Mouse (Mus musculus) intestine, embryonic 15.5 days (tissue): ENCODE measurements around the gene Trappc3. TPM values are rescaled to one million over a fixed set of nuclear protein-coding genes. Genes with fewer than 3 reads are reported as not detected.
A peak's percentile ranks its signal among the peaks of the same experiment; 100 is the strongest.

Experiments used
- ATAC-seq: fragments of 200-750 bp; cut with Nextera tagmentation; 2 replicates; pipeline ENCODE4 v1.8.0; 2017; ENCODE audit warnings: moderate TSS enrichment, moderate library complexity
- H3K27ac ChIP-seq: fragments of 300-500 bp; sonication (generic); 2 replicates; pipeline ENCODE4 v1.5.1; 2015; ENCODE audit warnings: mild to moderate bottlenecking, inconsistent platforms
- H3K27me3 ChIP-seq: fragments of 300-500 bp; sonication (generic); replicated peaks from 2 replicates; pipeline ENCODE4 v1.6.1; 2015; ENCODE audit warnings: inconsistent platforms
- H3K36me3 ChIP-seq: fragments of 300-500 bp; sonication (generic); 2 replicates; pipeline ENCODE4 v1.6.1; 2015; ENCODE audit warnings: inconsistent platforms
- H3K4me1 ChIP-seq: fragments of 300-500 bp; sonication (generic); replicated peaks from 2 replicates; pipeline ENCODE4 v1.6.1; 2015; ENCODE audit warnings: inconsistent platforms
- H3K4me2 ChIP-seq: fragments of 300-500 bp; sonication (generic); replicated peaks from 2 replicates; pipeline ENCODE4 v1.6.1; 2015; ENCODE audit warnings: mild to moderate bottlenecking, inconsistent platforms
- H3K4me3 ChIP-seq: fragments of 300-500 bp; sonication (generic); replicated peaks from 2 replicates; pipeline ENCODE4 v1.5.1; 2015; ENCODE audit warnings: inconsistent platforms
- H3K9ac ChIP-seq: fragments of 300-500 bp; sonication (generic); 2 replicates; pipeline ENCODE4 v1.6.1; 2015; ENCODE audit warnings: inconsistent platforms
- H3K9me3 ChIP-seq: fragments of 300-500 bp; sonication (generic); 2 replicates; pipeline ENCODE4 v1.6.1; 2016; ENCODE audit warnings: inconsistent platforms
- WGBS: fragments of 180-500 bp; shearing (Covaris S2); methylation state at CpG from one replicate; pipeline ENCODE4 v1.1.7; 2015; 5-methylcytosine and 5-hydroxymethylcytosine counted together
- polyA plus RNA-seq: library from polyadenylated mRNA; unstranded; fragments of >200 nt; fragmentation: Nextera tagmentation; extraction: Ambion mirVana; gene quantifications from 2 replicates; pipeline ENCODE4 v1.2.1, GENCODE M21; 2015

Trappc3 gene
- polyA plus RNA-seq, 1 experiment from 2014 or later: 94.2 TPM

- Histone ChIP-seq H3K27ac (no peak overlapping the region), H3K4me3 (no peak overlapping the region), H3K9ac (no peak overlapping the region), H3K9me3 (no peaks in the 10 kb centered on the region), H3K36me3 (peaks cover 6% of the 10 kb centered on the region), H3K4me2 (no peak overlapping the region), H3K27me3 (no peaks in the 10 kb centered on the region), H3K4me1 (no peaks in the 10 kb centered on the region)
- 79% methylated on average over 3 of the region's 3 CpGs for WGBS
- ATAC-seq: no peak
Observed at GRCm38 (mm10) chr4:126269292-126269691, 7.2 kb downstream of the Trappc3 start.

DNA sequence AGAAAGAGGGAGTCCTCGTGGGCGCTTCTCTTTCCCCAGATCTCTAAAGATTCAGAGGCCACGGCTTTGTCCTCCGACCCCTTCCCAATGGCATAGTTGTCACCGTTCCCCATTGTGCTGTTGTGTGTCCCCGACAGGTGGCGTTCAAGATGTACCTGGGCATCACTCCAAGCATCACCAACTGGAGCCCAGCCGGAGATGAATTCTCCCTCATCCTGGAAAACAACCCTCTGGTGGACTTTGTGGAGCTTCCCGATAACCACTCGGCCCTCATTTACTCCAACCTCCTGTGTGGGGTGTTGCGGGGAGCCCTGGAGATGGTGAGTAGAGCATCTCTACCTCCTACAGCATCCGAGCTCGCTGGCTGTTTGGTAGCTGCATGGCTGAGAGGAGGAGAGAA is 11.6 kb downstream of the Trappc3 start:
- no peak overlapping the region for H3K4me3 ChIP-seq

GRCm38 (mm10) chr4:126275081-126275480 is 13.0 kb downstream of the Trappc3 start:
- Histone ChIP-seq H3K27ac (no peak overlapping the region), H3K9ac (no peak overlapping the region), H3K4me3 (no peak overlapping the region), H3K4me2 (no peak overlapping the region), H3K9me3 (no peaks in the 10 kb centered on the region), H3K4me1 (0 out of 2 replicates have a peak, but pooled peaks cover 2% of the 10 kb centered on the region), H3K27me3 (no peaks in the 10 kb centered on the region), H3K36me3 (peaks cover 6% of the 10 kb centered on the region)
- WGBS: 87% methylated on average over 4 of the region's 4 CpGs
- no peak for ATAC-seq

More for the DNA sequence above, 11.6 kb downstream of the Trappc3 start:
- WGBS: 85% methylated on average over 13 of the region's 13 CpGs
- no peaks in the 10 kb centered on the region for H3K9me3 ChIP-seq
- no peaks in the 10 kb centered on the region for H3K27me3 ChIP-seq
- peaks cover 6% of the 10 kb centered on the region for H3K36me3 ChIP-seq
- H3K4me1 ChIP-seq: 0 out of 2 replicates have a peak, but pooled peaks cover 2% of the 10 kb centered on the region
- ATAC-seq: no peak
- H3K9ac ChIP-seq: no peak overlapping the region
- H3K4me2 ChIP-seq: no peak overlapping the region
- H3K27ac ChIP-seq: no peak overlapping the region

- peak; percentile 37; the same call in 1 of the 2 replicates for ATAC-seq
- H3K9ac ChIP-seq: no peak overlapping the region
- H3K27me3 ChIP-seq: no peaks in the 10 kb centered on the region
- 0 out of 2 replicates have a peak, but pooled peaks cover 2% of the 10 kb centered on the region for H3K4me1 ChIP-seq
- WGBS: 68% methylated on average over 13 of the region's 13 CpGs
- no peak overlapping the region for H3K4me2 ChIP-seq
- peak overlapping the region; percentile 13; the same call in 1 of the 2 replicates for H3K27ac ChIP-seq
- no peak overlapping the region for H3K4me3 ChIP-seq
- H3K9me3 ChIP-seq: no peaks in the 10 kb centered on the region
- peaks cover 6% of the 10 kb centered on the region for H3K36me3 ChIP-seq
Observed at GRCm38 (mm10) chr4:126275681-126276131, 13.6 kb downstream of the Trappc3 start.

- H3K4me3 ChIP-seq: no peak overlapping the region
- H3K27me3 ChIP-seq: no peaks in the 10 kb centered on the region
- no peak overlapping the region for H3K27ac ChIP-seq
- peak overlapping the region; percentile 33 for H3K4me2 ChIP-seq
- H3K36me3 ChIP-seq: peaks cover 6% of the 10 kb centered on the region
- WGBS: 10% methylated on average over 13 of the region's 13 CpGs
- H3K4me1 ChIP-seq: 0 out of 2 replicates have a peak, but pooled peaks cover 2% of the 10 kb centered on the region
- H3K9ac ChIP-seq: no peak overlapping the region
- ATAC-seq: peak; percentile 57
- H3K9me3 ChIP-seq: no peaks in the 10 kb centered on the region
Observed at GRCm38 (mm10) chr4:126277906-126278564, 15.9 kb downstream of the Trappc3 start.

GRCm38 (mm10) chr4:126278565-126278915 is 16.4 kb downstream of the Trappc3 start:
- 0 out of 2 replicates have a peak, but pooled peaks cover 2% of the 10 kb centered on the region for H3K4me1 ChIP-seq
- no peak overlapping the region for H3K9ac ChIP-seq
- no peak overlapping the region for H3K27ac ChIP-seq
- H3K4me3 ChIP-seq: no peak overlapping the region
- H3K27me3 ChIP-seq: no peaks in the 10 kb centered on the region
- no peaks in the 10 kb centered on the region for H3K9me3 ChIP-seq
- WGBS: 45% methylated on average over 9 of the region's 9 CpGs
- 0 out of 2 replicates have a peak, but pooled peaks have one; percentile 7 for ATAC-seq
- no peak overlapping the region for H3K4me2 ChIP-seq
- peaks cover 6% of the 10 kb centered on the region; the same call in 1 of the 2 replicates for H3K36me3 ChIP-seq

DNA sequence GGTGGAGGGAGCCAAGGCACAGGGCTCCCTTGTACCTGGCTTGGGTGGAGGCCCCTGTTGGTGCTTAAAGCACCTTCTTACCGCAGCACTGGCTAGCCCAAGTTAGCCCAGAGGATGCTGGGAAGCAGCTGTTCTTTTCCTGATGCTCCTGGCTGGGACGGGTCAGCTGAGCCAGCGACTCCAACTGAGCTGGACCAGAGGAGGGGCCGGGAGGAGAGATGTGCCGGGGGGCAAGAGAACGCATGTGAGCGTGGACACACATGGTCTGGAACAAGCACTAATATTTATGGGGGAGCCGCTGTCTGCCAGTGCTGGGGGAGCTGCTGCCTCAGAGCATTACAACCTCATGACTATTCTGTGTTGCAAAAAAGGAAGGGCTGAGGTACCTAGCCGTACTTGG is 16.8 kb downstream of the Trappc3 start:
- Histone ChIP-seq H3K4me1 (0 out of 2 replicates have a peak, but pooled peaks cover 2% of the 10 kb centered on the region), H3K9ac (no peak overlapping the region), H3K27ac (no peak overlapping the region), H3K4me2 (no peak overlapping the region), H3K36me3 (peaks cover 2% of the 10 kb centered on the region; the same call in 1 of the 2 replicates), H3K4me3 (no peak overlapping the region), H3K27me3 (no peaks in the 10 kb centered on the region), H3K9me3 (no peaks in the 10 kb centered on the region)
- WGBS: 55% methylated on average over 9 of the region's 9 CpGs
- no peak for ATAC-seq

DNA sequence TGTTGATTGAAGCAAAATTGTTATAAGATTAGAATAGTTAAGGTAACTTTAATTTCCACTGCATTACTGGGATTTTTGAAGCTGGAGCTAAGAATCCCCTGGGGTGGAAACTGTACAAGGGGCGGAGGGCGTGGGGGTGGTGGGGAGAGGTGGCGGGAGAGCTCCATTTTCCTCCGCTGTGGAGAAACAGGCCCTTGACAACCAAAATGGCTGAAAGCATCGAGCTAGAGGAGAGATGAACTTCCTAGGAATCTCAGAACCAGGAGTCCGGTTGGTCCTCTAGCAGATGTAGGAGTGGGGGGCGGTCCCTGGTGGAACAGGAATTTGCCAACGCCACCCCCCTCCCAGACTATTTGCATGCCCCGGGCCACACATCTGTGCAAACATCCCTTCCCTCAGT is 19.6 kb downstream of the Trappc3 start:
- Histone ChIP-seq H3K4me3 (no peak overlapping the region), H3K9ac (no peak overlapping the region), H3K4me1 (peaks cover 9% of the 10 kb centered on the region; the same call in 1 of the 2 replicates), H3K27ac (no peak overlapping the region), H3K4me2 (no peak overlapping the region), H3K36me3 (no peaks in the 10 kb centered on the region), H3K27me3 (peaks cover 12% of the 10 kb centered on the region), H3K9me3 (no peaks in the 10 kb centered on the region)
- WGBS: 62% methylated on average over 9 of the region's 9 CpGs
- ATAC-seq: no peak

DNA sequence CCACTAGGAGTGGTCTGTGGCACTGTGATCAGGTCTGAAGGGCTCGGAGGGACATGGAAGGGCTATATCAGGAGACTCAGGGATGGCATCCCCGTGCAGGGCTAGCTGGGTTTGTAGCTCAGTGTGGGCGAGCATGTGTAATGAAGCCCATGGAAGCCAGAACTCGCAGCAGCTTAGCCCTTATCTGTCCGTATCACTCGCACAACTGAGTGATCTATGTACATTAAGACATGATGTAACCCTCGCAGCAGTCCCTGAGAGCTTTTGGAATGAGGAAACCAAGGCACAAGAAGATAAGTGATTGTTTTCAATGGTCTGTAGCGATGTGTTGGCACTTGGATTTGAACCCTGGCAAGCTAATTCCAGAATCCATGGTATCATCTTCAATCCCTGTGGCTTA is 21.5 kb downstream of the Trappc3 start:
- H3K9ac ChIP-seq: no peak overlapping the region
- no peak overlapping the region for H3K4me3 ChIP-seq
- no peaks in the 10 kb centered on the region for H3K36me3 ChIP-seq
- 78% methylated on average over 8 of the region's 8 CpGs for WGBS
- H3K9me3 ChIP-seq: no peaks in the 10 kb centered on the region
- peaks cover 14% of the 10 kb centered on the region; the same call in 1 of the 2 replicates for H3K4me1 ChIP-seq
- ATAC-seq: no peak
- H3K27me3 ChIP-seq: peaks cover 25% of the 10 kb centered on the region
- H3K27ac ChIP-seq: no peak overlapping the region
- H3K4me2 ChIP-seq: no peak overlapping the region

GRCm38 (mm10) chr4:126286492-126286891 is 24.4 kb downstream of the Trappc3 start, which contains the start of gene Col8a2:
Gene Col8a2 (plus strand): TSS chr4:126286793.
- Histone ChIP-seq H3K27me3 (peaks cover 29% of the 10 kb centered on the region), H3K27ac (peak within 1 kb of the TSS; percentile 36)

DNA sequence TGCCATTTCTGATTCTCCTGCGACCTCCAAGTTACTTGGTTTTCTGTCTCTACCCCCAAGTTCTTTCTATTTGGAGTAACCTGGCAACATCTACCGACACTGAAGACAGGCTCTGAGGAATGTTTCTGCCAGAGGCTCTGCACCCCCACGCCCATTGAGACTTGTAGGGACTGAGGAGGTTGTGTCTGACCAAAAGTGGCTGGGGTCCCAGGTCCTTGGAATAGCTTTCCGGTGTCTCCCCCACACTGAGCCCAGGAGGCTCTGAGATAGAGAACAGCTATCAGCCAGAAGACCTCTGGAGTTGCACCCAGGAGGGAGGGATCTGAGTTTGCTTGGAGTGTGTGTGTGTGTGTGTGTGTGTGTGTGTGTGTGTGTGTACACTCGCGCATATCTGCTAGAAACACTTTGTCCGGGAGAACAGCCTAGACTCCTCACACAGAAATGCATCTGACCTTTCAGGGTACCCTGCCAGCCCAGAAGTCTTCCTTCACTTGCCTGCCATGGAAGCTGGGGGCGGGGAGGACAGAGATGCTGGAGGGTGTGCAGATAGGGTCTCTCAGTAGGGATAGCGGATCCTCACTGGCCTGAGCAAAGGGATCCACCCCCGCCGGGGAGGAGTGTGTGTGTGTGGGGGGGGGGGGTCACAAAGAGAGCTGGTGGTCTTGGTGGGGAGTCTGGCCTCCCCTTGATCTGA is 25.3 kb downstream of the Trappc3 start:
- peaks cover 18% of the 10 kb centered on the region; the same call in 1 of the 2 replicates for H3K4me1 ChIP-seq
- no peaks in the 10 kb centered on the region for H3K36me3 ChIP-seq
- 0 out of 2 replicates have a peak overlapping the region, but pooled peaks have one; percentile 49 for H3K4me3 ChIP-seq
- peak; percentile 18; the same call in 1 of the 2 replicates for ATAC-seq
- no peaks in the 10 kb centered on the region for H3K9me3 ChIP-seq
- H3K9ac ChIP-seq: no peak overlapping the region
- 27% methylated on average over 11 of the region's 11 CpGs for whole genome bisulfite sequencing
- H3K27me3 ChIP-seq: peaks cover 29% of the 10 kb centered on the region
- H3K27ac ChIP-seq: peak overlapping the region; percentile 36; the same call in 1 of the 2 replicates
- peak overlapping the region; percentile 87 for H3K4me2 ChIP-seq

More at GRCm38 (mm10) chr4:126286492-126286891, 24.4 kb downstream of the Trappc3 start, which contains the start of gene Col8a2:
- 2% methylated on average over 42 of the region's 42 CpGs for WGBS
- Histone ChIP-seq H3K4me1 (peaks cover 18% of the 10 kb centered on the region; the same call in 1 of the 2 replicates), H3K36me3 (no peaks in the 10 kb centered on the region), H3K9ac (peak within 1 kb of the TSS; percentile 51), H3K4me3 (peak within 1 kb of the TSS; percentile 49), H3K4me2 (peak within 1 kb of the TSS; percentile 87), H3K9me3 (no peaks in the 10 kb centered on the region)
- ATAC-seq: peak; percentile 73

GRCm38 (mm10) chr4:126288085-126288666 is 26.1 kb downstream of the Trappc3 start:
- 45% methylated on average over 17 of the region's 17 CpGs for WGBS
- Histone ChIP-seq H3K4me1 (peaks cover 18% of the 10 kb centered on the region; the same call in 1 of the 2 replicates), H3K4me3 (no peak overlapping the region), H3K27ac (no peak overlapping the region), H3K4me2 (peak overlapping the region; percentile 87), H3K36me3 (no peaks in the 10 kb centered on the region), H3K27me3 (peaks cover 29% of the 10 kb centered on the region), H3K9ac (no peak overlapping the region), H3K9me3 (no peaks in the 10 kb centered on the region)
- peak; percentile 23; the same call in 1 of the 2 replicates for ATAC-seq
